Mouse (Mus musculus): ENCODE results near the gene Mtus2.
"Not testable (repeated sequence)": the region's sequence is repeated elsewhere in the genome, so short reads cannot be mapped to it uniquely, and the experiment has no call there.

Mtus2 gene

GRCm38 (mm10) chr5:148108314-148108713 is 151.2 kb downstream of the Mtus2 start:
- DNase-seq (ENCODE audit: extremely low read depth, low read depth), result no peak

GRCm38 (mm10) chr5:148115207-148115817 is 158.2 kb downstream of the Mtus2 start:
- no peak for DNase-seq (ENCODE audit: extremely low read depth, low read depth)

- no peak for DNase-seq (ENCODE audit: extremely low read depth, low read depth)
Observed at GRCm38 (mm10) chr5:148124354-148124753, 167.2 kb downstream of the Mtus2 start.

GRCm38 (mm10) chr5:148130691-148131457 is 173.8 kb downstream of the Mtus2 start:
- no peak for DNase-seq (ENCODE audit: extremely low read depth, low read depth)

- no peak for DNase-seq (ENCODE audit: extremely low read depth, low read depth)
Observed at GRCm38 (mm10) chr5:148131458-148132131, 174.5 kb downstream of the Mtus2 start.

- DNase-seq (ENCODE audit: extremely low read depth, low read depth), result no peak
Observed at GRCm38 (mm10) chr5:148133448-148134060, 176.4 kb downstream of the Mtus2 start.

- DNase-seq (ENCODE audit: extremely low read depth, low read depth), result no peak
Observed at GRCm38 (mm10) chr5:148141662-148142061, 184.5 kb downstream of the Mtus2 start.

GRCm38 (mm10) chr5:148146200-148146823 is 189.2 kb downstream of the Mtus2 start:
- DNase-seq (ENCODE audit: extremely low read depth, low read depth), result no peak

GRCm38 (mm10) chr5:148151894-148152599 is 194.9 kb downstream of the Mtus2 start:
- no peak for DNase-seq (ENCODE audit: extremely low read depth, low read depth)

GRCm38 (mm10) chr5:148152600-148153402 is 195.7 kb downstream of the Mtus2 start:
- no peak for DNase-seq (ENCODE audit: extremely low read depth, low read depth)

GRCm38 (mm10) chr5:148153403-148153713 is 196.2 kb downstream of the Mtus2 start:
- DNase-seq (ENCODE audit: extremely low read depth, low read depth), result no peak

- DNase-seq (ENCODE audit: extremely low read depth, low read depth), result no peak
Observed at GRCm38 (mm10) chr5:148154727-148155126, 197.6 kb downstream of the Mtus2 start.

GRCm38 (mm10) chr5:148159328-148159727 is 202.2 kb downstream of the Mtus2 start:
- no peak for DNase-seq (ENCODE audit: extremely low read depth, low read depth)

- DNase-seq (ENCODE audit: extremely low read depth, low read depth), result no peak
Observed at GRCm38 (mm10) chr5:148160529-148161154, 203.5 kb downstream of the Mtus2 start.

- no peak for DNase-seq (ENCODE audit: extremely low read depth, low read depth)
Observed at GRCm38 (mm10) chr5:148165111-148165510, 208.0 kb downstream of the Mtus2 start.

- DNase-seq (ENCODE audit: extremely low read depth, low read depth), result no peak
Observed at GRCm38 (mm10) chr5:148175091-148175490, 218.0 kb downstream of the Mtus2 start.

GRCm38 (mm10) chr5:148175742-148176426 is 218.8 kb downstream of the Mtus2 start:
- DNase-seq (ENCODE audit: extremely low read depth, low read depth), result no peak

- DNase-seq (ENCODE audit: extremely low read depth, low read depth), result not testable (repeated sequence)
Observed at GRCm38 (mm10) chr5:148176539-148176938, 219.4 kb downstream of the Mtus2 start.

GRCm38 (mm10) chr5:148179231-148179630 is 222.1 kb downstream of the Mtus2 start:
- no peak for DNase-seq (ENCODE audit: extremely low read depth, low read depth)
